16 mouse cellular contexts compared by ENCODE assay signal in the genomic region with DNA sequence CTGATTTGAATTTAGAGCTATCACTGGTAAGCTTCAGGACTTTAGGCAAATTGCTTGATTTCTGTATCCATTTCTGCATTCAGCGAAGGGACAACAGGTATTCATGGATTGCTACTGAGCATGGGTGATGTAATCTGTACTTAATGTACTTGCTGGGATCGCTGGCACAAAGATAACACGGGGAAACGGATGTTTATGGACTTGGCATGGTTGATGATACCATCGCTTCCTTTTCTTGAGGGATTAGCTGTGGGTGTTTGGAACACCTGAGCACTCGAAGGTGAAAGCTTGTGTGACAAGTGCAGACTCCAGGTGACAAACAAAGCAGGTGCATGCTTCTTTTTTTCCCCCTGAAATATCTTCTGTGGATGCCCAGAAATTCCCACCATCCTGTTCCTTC. TPM values are rescaled to one million over a fixed set of nuclear protein-coding genes. Genes with fewer than 3 reads are reported as not detected.
DNase-seq lines count a peak whose midpoint lies in the region.
"Had no signal": no experiment of that assay in that cellular context is flagged by ENCODE, and none has a peak within 500 bp of the region (broad histone marks: within the 10 kb centered on the region; RNA-seq: fewer than 3 reads in every experiment).

No protein-coding gene starts in this region.

- peak; percentile 21 for DNase-seq in cerebellum, adult 11 months
- no peak for DNase-seq in cerebellum, adult 8-10 months
- peak; percentile 46 to 53 for DNase-seq in cerebellum, adult 18-20 months
- DNase-seq in cerebellum, postnatal 4 days (ENCODE audit: low spot score in 2 of 2): no peak
- DNase-seq in cerebellum, adult 9-10 months: peak; percentile 61
- peak; percentile 51 for DNase-seq in fat pad, adult 2 months (ENCODE audit: extremely low read depth, low read depth, low spot score)
- DNase-seq in gastrocnemius, postnatal 25 days: no peak
- DNase-seq in embryo, embryonic 9.5 days (ENCODE audit: extremely low spot score): no peak
- DNase-seq: adrenal gland, adult 2 months; adrenal gland, postnatal 10 days; adrenal gland, postnatal 25 days; forebrain, postnatal 0 days had no signal

RNA-seq across cellular contexts. Expression of a gene that starts 18.3 kb away (rescaled TPM):
- under 1 TPM in 1 of 2 experiments, not detected in 1; 0.13 TPM for total RNA-seq in gastrocnemius, postnatal 25 days (2021)
- total RNA-seq: ES-E14; gastrocnemius, adult 18-20 months; gastrocnemius, adult 8-10 months; MEL had no signal

RNA-seq across cellular contexts. Expression of a gene that starts 37.8 kb away (rescaled TPM):
- total RNA-seq in gastrocnemius, postnatal 25 days (2021): not detected
- total RNA-seq: gastrocnemius, adult 18-20 months; gastrocnemius, adult 8-10 months; MEL had no signal

Comparison
In these comparisons a context has a peak if more than half of its experiments do, and no peak if none do; other contexts are left out.
1. DNase-seq: peak in cerebellum, adult 11 months (single experiment), cerebellum, adult 18-20 months (2 of 2), cerebellum, adult 9-10 months (single experiment) and fat pad, adult 2 months (single experiment); none in cerebellum, adult 8-10 months (single experiment), cerebellum, postnatal 4 days (0 of 2), gastrocnemius, postnatal 25 days (single experiment) and embryo, embryonic 9.5 days (single experiment).